ENCODE assay signal across 13 mouse cellular contexts in the genomic region with DNA sequence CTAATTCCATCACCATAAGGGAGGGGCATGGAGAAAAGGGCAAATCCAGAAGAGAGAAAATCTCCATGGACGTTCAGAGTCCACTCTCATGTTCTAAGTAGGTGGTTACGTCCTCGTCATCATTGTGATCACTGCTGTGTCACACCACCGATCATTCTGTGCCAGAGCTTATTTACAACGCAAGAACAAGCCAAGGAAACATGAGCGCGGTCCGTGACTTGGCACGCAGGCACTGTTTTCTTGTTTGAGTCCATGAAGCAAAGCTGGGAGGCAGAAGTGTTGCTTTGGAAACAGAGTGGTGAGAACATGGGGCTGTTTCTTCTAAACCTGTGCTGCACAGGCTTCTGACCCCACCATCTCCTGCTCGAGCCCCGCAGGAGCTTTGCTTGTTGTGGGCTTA.
DNase-seq lines count a peak whose midpoint lies in the region; TF ChIP-seq lines count a peak whose summit lies in the region.
"Had no signal": no experiment of that assay in that cellular context is flagged by ENCODE, and none has a peak within 500 bp of the region (broad histone marks: within the 10 kb centered on the region; RNA-seq: fewer than 3 reads in every experiment).

No protein-coding gene starts in this region.

- TF ChIP-seq CTCF in cerebellum, adult 2 months (IDR thresholded peaks at IDR 0.05; ENCODE audit: borderline replicate concordance, insufficient read depth, low read depth, low read length), result no peak
- TF ChIP-seq CTCF in layer of hippocampus, adult 2 months (conservative IDR thresholded peaks at IDR 0.05), result no peak

- no peak overlapping the region for H3K27ac ChIP-seq in cerebellum, adult 2 months (ENCODE audit: insufficient read depth, low read length)
- peak overlapping the region; percentile 71 for H3K27ac ChIP-seq in layer of hippocampus, adult 2 months
- H3K27ac ChIP-seq: embryonic facial prominence, embryonic 13.5 days; heart, embryonic 10.5 days; lung, embryonic 15.5 days; midbrain, embryonic 10.5 days had no signal

- no peak for TF ChIP-seq POLR2A in cerebellum, adult 2 months (IDR thresholded peaks at IDR 0.05; ENCODE audit: borderline replicate concordance, insufficient read depth, low read length)

- DNase-seq in cerebellum, adult 2 months, result peak; percentile 17 to 32
- DNase-seq in cerebellum, adult 11 months, result no peak
- DNase-seq in gastrocnemius, adult 18-20 months (ENCODE audit: low spot score), result peak; percentile 48
- no peak for DNase-seq in gastrocnemius, postnatal 10 days
- peak in 1 of 2 experiments; percentile 38 for DNase-seq in layer of hippocampus, adult 2 months (ENCODE audit: low spot score in 2 of 2)
- DNase-seq in layer of hippocampus, adult 8-10 months (ENCODE audit: low spot score in 2 of 2), result no peak
- DNase-seq in right cerebral cortex, postnatal 25 days, result peak; percentile 29
- no peak for DNase-seq in right cerebral cortex, adult 2 months (ENCODE audit: low spot score in 2 of 2)

- H3K27me3 ChIP-seq in cerebellum, adult 2 months (ENCODE audit: control insufficient read depth, insufficient read depth, low read length), result no peaks in the 10 kb centered on the region
- H3K27me3 ChIP-seq: CH12.LX; embryonic facial prominence, embryonic 13.5 days; lung, embryonic 15.5 days had no signal

- 26% methylated on average over 11 of the region's 11 CpGs for WGBS in cerebellum, adult 2 months

- H3K4me1 ChIP-seq in cerebellum, adult 2 months (ENCODE audit: control insufficient read depth, insufficient read depth, low read length), result peaks cover 11% of the 10 kb centered on the region
- H3K4me1 ChIP-seq: heart, embryonic 10.5 days; midbrain, embryonic 10.5 days had no signal

- H3K4me3 ChIP-seq in cerebellum, adult 2 months (replicated peaks; ENCODE audit: insufficient read depth, low read depth, low read length), result no peak overlapping the region
- H3K4me3 ChIP-seq in layer of hippocampus, adult 2 months, result 0 out of 2 replicates have a peak overlapping the region, but pooled peaks have one; percentile 11
- H3K4me3 ChIP-seq: embryonic facial prominence, embryonic 13.5 days; heart, embryonic 10.5 days; lung, embryonic 15.5 days; midbrain, embryonic 10.5 days had no signal

Comparison
In these comparisons a context has a peak if more than half of its experiments do, and no peak if none do; other contexts are left out.
1. DNase-seq: peak in cerebellum, adult 2 months (2 of 2), gastrocnemius, adult 18-20 months (single experiment) and right cerebral cortex, postnatal 25 days (single experiment); none in cerebellum, adult 11 months (single experiment), gastrocnemius, postnatal 10 days (single experiment), layer of hippocampus, adult 8-10 months (0 of 2) and right cerebral cortex, adult 2 months (0 of 2).